Mouse (Mus musculus) cerebellum, adult (tissue): Measurements from ENCODE around the gene Snx14.

ENCODE experiments used
- ATAC-seq: cut with Nextera tagmentation; 2 replicates; pipeline ENCODE4 v1.9.2; 2017; ENCODE audit warnings: mild to moderate bottlenecking, moderate library complexity, mixed read lengths; ENCODE audit not compliant: insufficient number of reproducible peaks, low FRiP score, low TSS enrichment

The Snx14 gene

GRCm38 (mm10) chr9:88350317-88350716, 88.4 kb downstream of the Snx14 start:
- no peak for ATAC-seq

DNA sequence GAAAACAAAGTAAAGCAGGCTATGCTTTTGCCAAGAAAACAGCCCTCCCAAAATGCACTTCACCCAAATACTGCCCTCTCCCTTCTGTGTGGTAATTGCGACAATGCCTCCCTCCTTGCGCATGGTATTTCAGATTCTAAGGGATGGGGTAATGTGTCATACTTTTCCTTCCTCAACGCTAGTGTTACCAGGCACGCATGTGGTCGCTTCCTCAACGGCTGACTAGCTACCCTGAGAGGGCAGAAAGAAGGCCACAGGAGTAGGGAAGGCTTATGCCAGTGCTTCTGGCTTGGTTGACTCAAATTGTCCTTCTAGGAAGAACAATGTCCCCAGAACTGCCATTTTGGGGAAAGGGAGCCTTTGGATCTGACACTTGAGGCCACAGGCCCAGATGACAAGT, 90.1 kb downstream of the Snx14 start:
- no peak for ATAC-seq

- ATAC-seq, result no peak
Measured at GRCm38 (mm10) chr9:88346857-88347256, 91.9 kb downstream of the Snx14 start.

- no peak for ATAC-seq
Measured at GRCm38 (mm10) chr9:88344424-88344823, 94.3 kb downstream of the Snx14 start.

GRCm38 (mm10) chr9:88342701-88343100, 96.1 kb downstream of the Snx14 start:
- ATAC-seq, result no peak

GRCm38 (mm10) chr9:88342241-88342640, 96.5 kb downstream of the Snx14 start:
- no peak for ATAC-seq

GRCm38 (mm10) chr9:88340819-88341218, 97.9 kb downstream of the Snx14 start:
- no peak for ATAC-seq

GRCm38 (mm10) chr9:88335839-88336238, 102.9 kb downstream of the Snx14 start:
- ATAC-seq, result no peak

GRCm38 (mm10) chr9:88332447-88332846, 106.3 kb downstream of the Snx14 start:
- ATAC-seq, result no peak

- ATAC-seq, result no peak
Measured at GRCm38 (mm10) chr9:88330316-88330715, 108.4 kb downstream of the Snx14 start.

GRCm38 (mm10) chr9:88329166-88329748, 109.5 kb downstream of the Snx14 start:
- ATAC-seq, result no peak

- no peak for ATAC-seq
Measured at GRCm38 (mm10) chr9:88328666-88329065, 110.1 kb downstream of the Snx14 start.

- ATAC-seq, result peak; percentile 90
Measured at GRCm38 (mm10) chr9:88326930-88327901, 111.5 kb downstream of the Snx14 start, which contains the start of gene Nt5e. TSS of gene Nt5e (plus strand) at chr9:88327197.
